Mouse (Mus musculus): ENCODE data around the gene Sdr39u1.
A peak's percentile ranks its signal among the peaks of the same experiment; 100 is the strongest.

The Sdr39u1 gene

DNA sequence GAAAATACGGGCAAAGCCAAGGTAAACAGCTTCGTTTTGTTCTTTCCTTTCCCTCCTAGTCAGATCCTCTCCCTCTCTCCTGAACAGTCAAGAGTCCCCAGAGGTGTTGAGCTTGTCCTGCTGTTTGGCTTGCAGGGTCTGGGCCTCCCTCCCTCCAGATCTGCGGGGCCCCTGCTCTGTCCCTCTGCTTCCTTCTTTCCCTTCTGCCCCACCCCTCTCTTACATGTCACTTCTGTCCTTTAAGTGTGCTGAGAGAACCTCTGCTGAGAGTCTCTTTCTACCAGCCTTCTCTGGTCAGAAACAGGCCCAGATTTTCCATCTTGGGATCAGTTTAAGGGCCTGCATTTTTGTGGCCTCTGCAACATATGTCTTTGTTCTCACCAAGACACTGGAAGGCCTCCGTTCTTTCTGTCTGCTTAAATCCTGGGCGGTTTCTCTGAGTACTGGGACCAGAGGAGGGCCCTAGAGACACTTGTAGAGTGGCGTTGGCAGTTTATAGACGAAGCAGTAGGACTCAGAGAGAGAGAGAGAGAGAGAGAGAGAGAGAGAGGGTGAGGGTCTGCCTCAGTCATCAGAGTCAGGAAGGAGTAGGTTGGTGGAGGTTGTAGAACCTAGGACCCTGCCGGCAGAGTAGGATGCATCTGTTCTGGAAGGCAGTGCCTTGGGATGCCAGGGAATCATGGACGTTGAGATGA lies 45.5 kb downstream of the Sdr39u1 start:
- DNase-seq (ENCODE audit: low read depth, low spot score) = no peak

DNA sequence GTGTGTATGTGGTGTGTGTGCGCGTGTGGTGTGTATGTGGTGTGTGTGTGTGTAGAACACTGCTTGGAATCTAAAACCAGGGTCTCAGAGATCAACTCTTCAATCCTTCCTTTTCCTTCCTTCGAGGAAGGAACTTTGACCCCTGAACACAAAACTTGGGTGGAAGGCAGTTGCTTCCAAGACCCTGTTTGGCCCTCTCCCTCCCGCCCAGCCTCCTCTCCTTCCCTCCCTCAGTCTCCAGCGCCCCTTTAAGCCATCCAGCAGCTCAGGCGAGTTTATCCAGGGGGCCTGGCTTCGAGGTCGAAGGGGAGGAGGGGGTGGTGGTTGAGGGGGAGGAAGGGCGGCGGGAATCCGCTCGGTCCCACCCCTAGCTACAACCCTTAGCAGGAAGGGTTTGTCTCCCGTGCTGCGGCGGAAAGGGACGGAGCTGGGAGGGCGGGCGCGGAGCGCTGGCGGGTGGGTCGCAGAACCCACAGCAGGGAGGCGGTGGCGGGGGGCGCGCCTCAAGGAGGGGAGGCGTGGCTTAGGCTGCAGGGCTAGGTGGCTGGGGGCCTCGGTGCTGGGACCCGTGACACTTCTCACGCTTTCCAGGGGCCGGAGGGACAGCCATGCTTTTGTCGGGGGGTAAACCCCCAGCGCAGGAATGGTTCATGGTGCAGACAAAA lies 46.3 kb downstream of the Sdr39u1 start, which contains the start of gene Nynrin:
Nynrin (plus strand) TSS at position 390 of the 665 bp plus-strand sequence.
- DNase-seq (ENCODE audit: low read depth, low spot score) = peak; percentile 81

DNA sequence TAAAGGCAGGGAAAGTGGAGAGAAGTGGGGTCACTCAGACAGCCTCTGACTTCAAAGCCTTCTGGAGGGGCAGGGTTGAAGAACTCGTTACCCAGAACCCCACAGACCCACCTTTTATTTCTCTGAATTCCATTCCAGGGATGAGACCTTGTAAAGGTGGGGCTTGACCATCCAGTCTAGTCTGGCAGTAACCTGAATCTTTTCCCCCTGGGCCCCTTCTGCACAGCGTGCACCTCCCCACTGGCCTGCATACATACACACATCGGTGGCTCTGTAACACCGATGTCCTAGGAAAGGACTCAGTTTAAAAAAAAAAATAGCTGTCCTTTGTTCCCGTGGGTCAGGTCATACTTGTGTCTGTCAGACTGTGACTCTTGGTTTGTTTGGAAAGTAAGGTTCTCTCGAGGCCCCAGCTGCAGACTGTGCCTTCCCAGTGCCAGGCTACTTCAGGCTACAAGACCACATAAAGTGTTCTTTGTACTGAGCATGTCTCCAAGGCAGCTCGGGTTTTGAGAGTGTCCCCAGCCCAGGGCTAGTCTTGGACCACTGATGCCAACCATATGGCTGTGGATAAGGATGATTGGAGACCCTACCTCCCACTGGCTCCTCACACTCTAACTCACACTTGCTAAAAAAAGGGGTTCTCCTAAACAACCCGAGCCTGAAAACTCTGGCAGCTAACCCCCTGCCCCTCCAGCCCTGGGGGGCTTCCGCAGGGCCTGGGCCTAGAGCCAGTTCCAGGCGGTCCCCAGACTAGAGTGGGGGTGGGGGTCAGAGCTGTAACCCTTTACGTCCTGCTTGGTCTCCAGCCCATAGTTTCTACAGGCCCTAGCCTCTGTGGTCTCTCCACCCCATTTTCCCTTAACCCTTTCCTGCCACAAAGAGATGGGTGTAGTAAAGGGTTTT lies 47.2 kb downstream of the Sdr39u1 start:
- peak; percentile 73 for DNase-seq (ENCODE audit: low read depth, low spot score)

DNA sequence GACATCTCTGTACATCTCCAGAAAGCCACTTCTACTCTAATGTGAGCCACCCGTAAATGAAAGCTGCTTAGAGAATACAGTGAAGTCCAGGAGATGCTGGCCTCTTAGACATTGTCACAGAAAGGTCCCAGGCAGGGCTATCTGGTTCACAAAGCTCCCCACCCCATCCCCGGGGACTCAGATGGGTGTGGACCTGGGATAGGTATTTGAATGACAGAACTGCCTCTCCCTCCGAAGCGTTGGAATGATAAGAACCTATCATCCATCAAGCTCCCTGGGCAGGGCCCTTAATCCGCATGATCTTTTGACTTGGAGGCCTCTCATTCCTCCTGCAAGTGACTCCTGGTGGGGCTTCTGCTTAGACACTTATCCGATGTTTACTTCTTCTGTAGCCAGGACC lies 49.2 kb downstream of the Sdr39u1 start:
- DNase-seq (ENCODE audit: low read depth, low spot score) = peak; percentile 83

Measured in R1 (cell line).